Mouse (Mus musculus): ENCODE results near the gene Kmt2b. TPM values are rescaled to one million over a fixed set of nuclear protein-coding genes. Genes with fewer than 3 reads are reported as not detected.

The Kmt2b gene
- total and polyA plus RNA-seq, 3 experiments, result 8.4 to 32.8 (median 17.2) TPM

DNA sequence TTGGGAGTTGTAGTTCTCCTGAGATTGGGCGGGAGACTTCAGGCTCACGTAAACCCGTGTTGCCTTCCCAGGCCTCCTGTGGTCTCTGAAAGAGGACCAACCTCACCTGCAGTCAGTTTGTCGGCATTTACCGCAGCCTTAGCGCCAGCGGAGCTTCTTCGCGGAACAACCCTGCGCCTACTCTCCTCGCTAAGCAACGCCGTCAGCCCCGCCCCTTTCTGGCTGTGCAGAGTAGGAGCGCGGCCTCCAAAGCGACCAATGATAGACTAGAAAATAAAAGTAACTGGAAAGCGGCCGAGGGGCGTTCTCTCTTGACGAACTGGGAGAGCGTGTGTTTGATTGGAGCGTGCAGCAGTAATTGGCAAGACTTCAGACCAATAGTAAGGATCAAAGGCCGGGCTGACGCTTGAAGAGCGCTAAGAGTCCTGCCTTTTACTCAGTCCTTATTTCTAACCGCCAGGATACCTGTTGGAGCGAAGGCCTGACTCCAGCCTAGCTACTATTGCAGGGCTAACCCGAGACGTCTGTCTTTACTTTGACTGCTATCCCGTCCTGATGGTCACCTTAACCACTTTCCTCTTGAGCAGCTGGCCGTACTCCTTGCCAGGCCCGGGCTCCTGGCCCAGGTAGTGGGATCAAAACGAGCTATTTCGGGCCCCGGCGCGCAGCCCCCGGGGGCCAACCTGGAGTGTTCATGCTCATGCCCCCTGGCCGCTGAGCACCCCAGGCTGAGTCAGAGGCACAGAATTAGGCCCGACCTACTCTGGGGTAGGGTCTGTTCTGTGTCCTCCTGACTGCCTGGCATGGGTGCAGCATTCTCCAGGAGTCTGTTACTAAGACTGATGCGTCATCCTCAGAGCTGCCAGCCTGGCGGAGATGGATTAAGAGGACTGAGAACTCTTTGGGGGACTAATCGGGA is 36.2 kb downstream of the Kmt2b start, which contains the start of the genes Hspb6 and Proser3 (continued):
- TF ChIP-seq CHD2 (IDR thresholded peaks at IDR 0.05; ENCODE audit: low read length) (peak; percentile 92), RAD21 (IDR thresholded peaks at IDR 0.05; ENCODE audit: low read depth, low read length) (no peak), BHLHE40 (IDR thresholded peaks at IDR 0.05; ENCODE audit: low read depth, low read length) (no peak), E2F4 (IDR thresholded peaks at IDR 0.05; ENCODE audit: insufficient replicate concordance, low read depth, low read length) (peak; percentile 78; the same call in 1 of the 2 replicates)

DNA sequence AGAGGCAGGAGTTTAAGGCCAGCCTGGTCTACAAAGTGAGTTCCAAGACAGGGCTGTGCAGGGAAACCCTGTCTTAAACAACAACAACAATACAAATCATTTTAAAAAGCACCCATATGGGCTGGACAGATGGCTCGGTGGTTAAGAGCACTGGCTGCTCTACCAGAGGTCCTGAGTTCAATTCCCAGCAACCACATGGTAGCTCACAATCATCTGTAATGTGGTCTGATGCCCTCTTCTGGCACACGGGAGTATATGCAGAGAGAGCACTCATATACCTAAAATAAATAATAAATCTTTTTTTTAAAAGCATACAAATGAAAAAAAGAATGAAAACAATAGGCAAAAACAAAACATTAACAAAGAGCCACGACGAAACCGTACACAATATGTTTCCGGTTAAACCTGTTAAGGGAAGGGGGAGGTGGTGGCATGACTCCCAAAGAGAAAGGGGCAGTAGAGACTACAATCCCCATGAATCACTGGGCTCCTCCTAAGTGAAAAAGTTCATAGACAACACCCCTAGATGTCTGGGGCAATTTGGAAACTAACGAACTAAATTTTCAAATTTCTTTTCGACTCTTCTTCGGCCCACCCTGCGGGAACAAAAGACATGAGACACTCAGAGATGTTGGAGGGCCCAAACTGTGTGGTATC is 37.0 kb downstream of the Kmt2b start:
- dilution Hi-C loops (cut with MboI; ENCODE audit: extremely low pct_ligation_motif_present, extremely low pct_unique_long_range_greater_than_20kb, low sequenced_read_pairs), result no loop called here

DNA sequence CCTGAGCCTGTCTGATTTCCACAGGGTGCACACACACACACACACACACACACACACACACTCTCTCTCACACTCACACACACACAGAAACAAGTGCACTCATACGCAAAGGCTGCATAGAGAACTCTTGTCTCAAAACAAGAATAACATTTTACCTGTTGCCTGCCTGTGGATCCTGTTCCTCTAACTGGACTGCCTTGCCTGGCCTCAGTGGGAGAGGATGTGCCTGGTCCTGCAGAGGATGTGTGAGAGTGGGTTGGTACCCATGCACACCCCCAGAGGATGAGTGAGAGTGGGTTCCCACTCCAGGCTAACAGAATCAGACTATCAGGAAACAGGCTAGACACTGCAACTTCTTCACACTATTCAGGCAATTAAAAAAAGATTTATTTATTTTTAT is 37.9 kb downstream of the Kmt2b start:
- H3K4me2 ChIP-seq (ENCODE audit: insufficient read depth, low read depth, poor library complexity, severe bottlenecking), result no peak overlapping the region
- peaks cover 2 to 20% of the 10 kb centered on the region in 2 experiments; a peak in 3 of 4 replicates for H3K4me1 ChIP-seq (ENCODE audit: control insufficient read depth in 1 of 2, insufficient read depth in 2 of 2)
- peaks cover 23 to 48% of the 10 kb centered on the region in 2 experiments for H3K36me3 ChIP-seq (replicated peaks in 1 of 2; ENCODE audit: control insufficient read depth in 1 of 2, insufficient read depth in 1 of 2, low read length in 1 of 2)
- in situ Hi-C loops (cut with MboI; ENCODE audit: low pct_ligation_motif_present, low pct_unique_long_range_greater_than_20kb, low sequenced_read_pairs), result no loop called here
- H3K9ac ChIP-seq (ENCODE audit: insufficient read depth, low read depth), result no peak overlapping the region
- dilution Hi-C loops (cut with MboI; ENCODE audit: extremely low pct_ligation_motif_present, extremely low pct_unique_long_range_greater_than_20kb, low sequenced_read_pairs), result no loop called here
- no peak overlapping the region for H3K27ac ChIP-seq (ENCODE audit: insufficient read depth, low read depth)
- H3K79me2 ChIP-seq (replicated peaks; ENCODE audit: control insufficient read depth, extremely low read depth, insufficient read depth, poor library complexity, severe bottlenecking), result no peaks in the 10 kb centered on the region; the same call in 1 of the 2 replicates
- no peak overlapping the region for H3K4me3 ChIP-seq (replicated peaks in 1 of 3; ENCODE audit: low read depth in 2 of 3, low read length in 2 of 3, poor library complexity in 1 of 3)
- TF ChIP-seq MEF2A (IDR thresholded peaks at IDR 0.05; ENCODE audit: borderline replicate concordance, low read depth, low read length), result no peak
- no peak for TF ChIP-seq HCFC1 (IDR thresholded peaks at IDR 0.05; ENCODE audit: low read depth, low read length)
- TF ChIP-seq TBP (conservative IDR thresholded peaks at IDR 0.05; ENCODE audit: low read depth, low read length), result no peak
- TF ChIP-seq EP300 (IDR thresholded peaks at IDR 0.05; ENCODE audit: low read length), result no peak
- no peak for TF ChIP-seq NRF1 (IDR thresholded peaks at IDR 0.05; ENCODE audit: low read depth, low read length)
- TF ChIP-seq CHD1 (IDR thresholded peaks at IDR 0.05; ENCODE audit: low read depth, low read length), result no peak
- no peak for TF ChIP-seq NELFE (IDR thresholded peaks at IDR 0.05; ENCODE audit: low read depth, low read length)
- TF ChIP-seq PAX5 (IDR thresholded peaks at IDR 0.05; ENCODE audit: low read length), result no peak
- no peak for TF ChIP-seq UBTF (IDR thresholded peaks at IDR 0.05; ENCODE audit: low read depth, low read length)
- TF ChIP-seq ZMIZ1 (IDR thresholded peaks at IDR 0.05; ENCODE audit: low read depth, low read length), result no peak
- TF ChIP-seq ETS1 (conservative IDR thresholded peaks at IDR 0.05; ENCODE audit: low read depth, low read length), result no peak
- TF ChIP-seq KAT2A (IDR thresholded peaks at IDR 0.05; ENCODE audit: insufficient replicate concordance, low read length), result no peak
- TF ChIP-seq SMC3 (IDR thresholded peaks at IDR 0.05; ENCODE audit: low read depth, low read length), result no peak
- no peak for TF ChIP-seq USF1 (IDR thresholded peaks at IDR 0.05; ENCODE audit: low read depth, low read length)
- TF ChIP-seq MYC (IDR thresholded peaks at IDR 0.05; ENCODE audit: low read depth, low read length), result no peak
- no peak for TF ChIP-seq CTCF (conservative IDR thresholded peaks at IDR 0.05 in 1 of 2, IDR thresholded peaks at IDR 0.05 in 1 of 2; ENCODE audit: low read depth in 2 of 2, low read length in 2 of 2)
- no peaks in the 10 kb centered on the region for H3K9me3 ChIP-seq (replicated peaks; ENCODE audit: low read length)
- H3K27me3 ChIP-seq (replicated peaks), result no peaks in the 10 kb centered on the region
- no peak for DNase-seq (ENCODE audit: extremely low read depth)

More for the DNA sequence above, 37.0 kb downstream of the Kmt2b start:
- Histone ChIP-seq H3K9ac (ENCODE audit: insufficient read depth, low read depth) (peak overlapping the region; percentile 71), H3K4me3 (replicated peaks in 1 of 3; ENCODE audit: low read depth in 2 of 3, low read length in 2 of 3, poor library complexity in 1 of 3) (peak overlapping the region; percentile 71 to 93 (median 83)), H3K9me3 (replicated peaks; ENCODE audit: low read length) (no peaks in the 10 kb centered on the region), H3K79me2 (replicated peaks; ENCODE audit: control insufficient read depth, extremely low read depth, insufficient read depth, poor library complexity, severe bottlenecking) (no peaks in the 10 kb centered on the region; the same call in 1 of the 2 replicates), H3K27ac (ENCODE audit: insufficient read depth, low read depth) (peak overlapping the region; percentile 92), H3K4me1 (ENCODE audit: control insufficient read depth in 1 of 2, insufficient read depth in 2 of 2) (peaks cover 2 to 20% of the 10 kb centered on the region in 2 experiments; a peak in 3 of 4 replicates), H3K36me3 (replicated peaks in 1 of 2; ENCODE audit: control insufficient read depth in 1 of 2, insufficient read depth in 1 of 2, low read length in 1 of 2) (peaks cover 24 to 48% of the 10 kb centered on the region in 2 experiments), H3K4me2 (ENCODE audit: insufficient read depth, low read depth, poor library complexity, severe bottlenecking) (peak overlapping the region; percentile 41; the same call in 1 of the 2 replicates), H3K27me3 (replicated peaks) (no peaks in the 10 kb centered on the region)
- no peak for DNase-seq (ENCODE audit: extremely low read depth)
- in situ Hi-C loops (cut with MboI; ENCODE audit: low pct_ligation_motif_present, low pct_unique_long_range_greater_than_20kb, low sequenced_read_pairs), result no loop called here
- TF ChIP-seq KAT2A (IDR thresholded peaks at IDR 0.05; ENCODE audit: insufficient replicate concordance, low read length) (peak; percentile 83; the same call in 1 of the 2 replicates), CTCF (conservative IDR thresholded peaks at IDR 0.05 in 1 of 2, IDR thresholded peaks at IDR 0.05 in 1 of 2; ENCODE audit: low read depth in 2 of 2, low read length in 2 of 2) (peak in 1 of 2 experiments; percentile 54; a peak in 2 of 4 replicates), PAX5 (IDR thresholded peaks at IDR 0.05; ENCODE audit: low read length) (no peak), HCFC1 (IDR thresholded peaks at IDR 0.05; ENCODE audit: low read depth, low read length) (peak; percentile 92), ZNF384 (IDR thresholded peaks at IDR 0.05; ENCODE audit: low read depth, low read length) (no peak), MYC (IDR thresholded peaks at IDR 0.05; ENCODE audit: low read depth, low read length) (peak; percentile 85; the same call in 1 of the 2 replicates)
